Mouse (Mus musculus) G1E (cell line): ENCODE data around the gene Taf7l.

Source experiments
- CTCF ChIP-seq: IDR thresholded peaks from 2 replicates; pipeline ENCODE4 v1.5.1; 2012; ENCODE audit warnings: low read depth, low read length, inconsistent platforms, mixed read lengths
- GATA1 ChIP-seq: IDR thresholded peaks from 2 replicates; pipeline ENCODE4 v1.6.1; 2012; ENCODE audit warnings: borderline replicate concordance, low read length, inconsistent platforms, mixed read lengths
- GATA2 ChIP-seq: IDR thresholded peaks from 2 replicates; pipeline ENCODE4 v1.6.1; 2012; ENCODE audit warnings: low read depth, low read length, inconsistent platforms, borderline replicate concordance
- POLR2AphosphoS5 ChIP-seq: IDR thresholded peaks from 2 replicates; pipeline ENCODE4 v1.6.1; 2012; ENCODE audit warnings: low read depth, low read length, inconsistent platforms; ENCODE audit not compliant: insufficient replicate concordance
- TAL1 ChIP-seq: conservative IDR thresholded peaks from 2 replicates; pipeline ENCODE4 v1.6.1; 2012; ENCODE audit warnings: low read depth, low read length, inconsistent platforms, mixed read lengths

DNA sequence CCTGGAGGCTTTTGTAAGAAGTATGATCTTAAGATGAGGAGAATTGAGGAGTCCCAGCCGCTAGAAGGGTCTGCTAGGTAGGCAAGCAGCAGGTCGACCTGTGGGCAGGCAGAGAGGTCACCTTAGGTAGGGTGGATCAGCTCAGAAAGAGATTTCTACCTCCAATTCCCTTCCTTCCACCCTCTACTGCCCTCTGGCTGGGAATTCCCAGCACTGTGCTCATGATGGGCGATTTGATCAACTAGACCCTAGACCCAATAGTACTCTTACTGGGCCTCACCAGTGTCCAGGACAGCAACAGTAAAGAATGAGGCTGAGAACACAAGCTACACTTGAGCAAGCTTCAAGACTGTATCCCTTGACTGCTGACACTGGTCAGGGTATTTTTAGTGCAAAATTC lies 49.0 kb downstream of the Taf7l start:
- no peak for TF ChIP-seq TAL1
- no peak for TF ChIP-seq CTCF
- TF ChIP-seq GATA1: no peak
- TF ChIP-seq GATA2: no peak
- TF ChIP-seq POLR2AphosphoS5: no peak
